Mouse (Mus musculus) midbrain, postnatal 0 days (tissue): ENCODE data around the gene Cebpz. TPM values are rescaled to one million over a fixed set of nuclear protein-coding genes. Genes with fewer than 3 reads are reported as not detected.

Source experiments
- ATAC-seq: fragments of 200-750 bp; cut with Nextera tagmentation; 2 replicates; pipeline ENCODE4 v1.8.0; 2017; ENCODE audit warnings: moderate number of reproducible peaks, mild to moderate bottlenecking, moderate TSS enrichment, moderate library complexity; ENCODE audit not compliant: low FRiP score
- DNase-seq: peaks from one replicate; pipeline ENCODE4 v3.0.0-alpha.2; 2015; ENCODE audit warnings: low spot score
- H3K27ac ChIP-seq: fragments of 300-500 bp; sonication (generic); 2 replicates; pipeline ENCODE4 v1.5.1; 2014; ENCODE audit warnings: low read depth, mild to moderate bottlenecking, low read length, mixed read lengths
- H3K27me3 ChIP-seq: fragments of 300-500 bp; sonication (generic); 2 replicates; pipeline ENCODE4 v1.6.1; 2014; ENCODE audit warnings: low read length, control low read depth, mixed read lengths; ENCODE audit not compliant: insufficient read depth
- H3K36me3 ChIP-seq: fragments of 300-500 bp; sonication (generic); 2 replicates; pipeline ENCODE4 v1.6.1; 2014; ENCODE audit warnings: low read length, control low read depth, mixed read lengths; ENCODE audit not compliant: insufficient read depth
- H3K4me1 ChIP-seq: fragments of 300-500 bp; sonication (generic); 2 replicates; pipeline ENCODE4 v1.6.1; 2014; ENCODE audit warnings: mild to moderate bottlenecking, control low read depth, antibody characterized with exemption, low read length, mixed read lengths; ENCODE audit not compliant: insufficient read depth
- H3K4me2 ChIP-seq: fragments of 300-500 bp; sonication (generic); 2 replicates; pipeline ENCODE4 v1.6.1; 2014; ENCODE audit warnings: low read depth, mild to moderate bottlenecking, low read length, mixed read lengths; ENCODE audit not compliant: poor library complexity, severe bottlenecking
- H3K4me3 ChIP-seq: fragments of 300-500 bp; sonication (generic); 2 replicates; pipeline ENCODE4 v1.5.1; 2014; ENCODE audit warnings: low read depth, mild to moderate bottlenecking, low read length, moderate library complexity
- H3K9ac ChIP-seq: fragments of 300-500 bp; sonication (generic); replicated peaks from 2 replicates; pipeline ENCODE4 v1.6.1; 2014; ENCODE audit warnings: mild to moderate bottlenecking, low read length, moderate library complexity, mixed read lengths; ENCODE audit not compliant: poor library complexity, severe bottlenecking
- H3K9me3 ChIP-seq: fragments of 300-500 bp; sonication (generic); 2 replicates; pipeline ENCODE4 v1.6.1; 2016; ENCODE audit warnings: low read length, control low read depth
- CTCF ChIP-seq: IDR thresholded peaks from 2 replicates; pipeline ENCODE4 v1.5.1; 2016; ENCODE audit warnings: antibody characterized with exemption, mild to moderate bottlenecking
- whole genome bisulfite sequencing: fragments of 180-500 bp; shearing (Covaris S2); extraction: QIAGEN DNeasy Blood & Tissue Kit; methylation state at CpG from one replicate; pipeline ENCODE4 v1.1.7; 2014; 5-methylcytosine and 5-hydroxymethylcytosine counted together
- polyA plus RNA-seq: library from polyadenylated mRNA; unstranded; fragments of >200 nt; fragmentation: Nextera tagmentation; extraction: Ambion mirVana; gene quantifications from 2 replicates; pipeline ENCODE4 v1.2.1, GENCODE M21; 2015
- total RNA-seq: library from RNA; depleted of rRNA; stranded (reverse); fragments of >200 nt; gene quantifications from 2 replicates; pipeline ENCODE4 v1.2.3, GENCODE M21; 2014; rRNA removed

The Cebpz gene
- total RNA-seq = 18.4 and 20.9 TPM in 2 replicates
- polyA plus RNA-seq = 43.3 and 46.2 TPM in 2 replicates

GRCm38 (mm10) chr17:78936466-78937228, at the start of gene Cebpz, which contains the start of gene Ndufaf7:
TSS of gene Cebpz (minus strand) at chr17:78937066.
TSS of gene Ndufaf7 (plus strand) at chr17:78937136.
- H3K9ac ChIP-seq = peak within 1 kb of the TSS; percentile 79
- no peaks in the 10 kb centered on the region for H3K9me3 ChIP-seq
- 0 out of 2 replicates have a peak, but pooled peaks cover 3% of the 10 kb centered on the region for H3K4me1 ChIP-seq
- peaks cover 26% of the 10 kb centered on the region for H3K36me3 ChIP-seq
- peak within 1 kb of the TSS; percentile 77 for H3K4me3 ChIP-seq
- ATAC-seq = peak; percentile 99
- no peak for TF ChIP-seq CTCF
- DNase-seq = peak; percentile 99
- H3K4me2 ChIP-seq = peak within 1 kb of the TSS; percentile 66
- WGBS = under 1% methylated on average over 45 of the region's 45 CpGs
- no peaks in the 10 kb centered on the region for H3K27me3 ChIP-seq
- peak within 1 kb of the TSS; percentile 68 for H3K27ac ChIP-seq

GRCm38 (mm10) chr17:78983736-78984135, 46.9 kb upstream of the Cebpz start:
- 92% methylated on average over 3 of the region's 3 CpGs for WGBS

GRCm38 (mm10) chr17:78983166-78983565, 46.3 kb upstream of the Cebpz start:
- Histone ChIP-seq H3K4me2 (no peak overlapping the region), H3K4me3 (no peak overlapping the region), H3K36me3 (no peaks in the 10 kb centered on the region), H3K4me1 (no peaks in the 10 kb centered on the region), H3K27me3 (no peaks in the 10 kb centered on the region), H3K9ac (no peak overlapping the region), H3K27ac (no peak overlapping the region), H3K9me3 (no peaks in the 10 kb centered on the region)
- ATAC-seq (no peak), DNase-seq (no peak)
- peak; percentile 24; the same call in 1 of the 2 replicates for TF ChIP-seq CTCF
- 91% methylated on average over 8 of the region's 8 CpGs for WGBS

More at GRCm38 (mm10) chr17:78983736-78984135, 46.9 kb upstream of the Cebpz start:
- Histone ChIP-seq H3K36me3 (no peaks in the 10 kb centered on the region), H3K27me3 (no peaks in the 10 kb centered on the region), H3K27ac (no peak overlapping the region), H3K9me3 (no peaks in the 10 kb centered on the region), H3K4me2 (no peak overlapping the region), H3K9ac (no peak overlapping the region), H3K4me3 (no peak overlapping the region), H3K4me1 (no peaks in the 10 kb centered on the region)
- ATAC-seq (no peak), DNase-seq (no peak)
- TF ChIP-seq CTCF = no peak

- Histone ChIP-seq H3K9me3 (no peaks in the 10 kb centered on the region), H3K9ac (no peak overlapping the region), H3K4me3 (no peak overlapping the region), H3K27me3 (no peaks in the 10 kb centered on the region), H3K27ac (no peak overlapping the region), H3K36me3 (peaks cover 2% of the 10 kb centered on the region; the same call in 1 of the 2 replicates), H3K4me2 (no peak overlapping the region), H3K4me1 (no peaks in the 10 kb centered on the region)
- TF ChIP-seq CTCF = no peak
- ATAC-seq (no peak), DNase-seq (no peak)
- WGBS = 82% methylated on average over 3 of the region's 3 CpGs
Measured at GRCm38 (mm10) chr17:78968500-78968899, 31.6 kb upstream of the Cebpz start.

- WGBS = 90% methylated on average over 11 of the region's 11 CpGs
- no peak for DNase-seq
Measured at GRCm38 (mm10) chr17:78966092-78966883, 29.4 kb upstream of the Cebpz start.

More at GRCm38 (mm10) chr17:78966092-78966883, 29.4 kb upstream of the Cebpz start:
- H3K4me3 ChIP-seq = no peak overlapping the region
- no peak overlapping the region for H3K4me2 ChIP-seq
- H3K9ac ChIP-seq = no peak overlapping the region
- peaks cover 2% of the 10 kb centered on the region; the same call in 1 of the 2 replicates for H3K36me3 ChIP-seq
- TF ChIP-seq CTCF = no peak
- H3K4me1 ChIP-seq = no peaks in the 10 kb centered on the region
- no peak for ATAC-seq
- no peak overlapping the region for H3K27ac ChIP-seq
- no peaks in the 10 kb centered on the region for H3K9me3 ChIP-seq
- H3K27me3 ChIP-seq = no peaks in the 10 kb centered on the region
